19 mouse cellular contexts compared by ENCODE assay signal in the genomic region with DNA sequence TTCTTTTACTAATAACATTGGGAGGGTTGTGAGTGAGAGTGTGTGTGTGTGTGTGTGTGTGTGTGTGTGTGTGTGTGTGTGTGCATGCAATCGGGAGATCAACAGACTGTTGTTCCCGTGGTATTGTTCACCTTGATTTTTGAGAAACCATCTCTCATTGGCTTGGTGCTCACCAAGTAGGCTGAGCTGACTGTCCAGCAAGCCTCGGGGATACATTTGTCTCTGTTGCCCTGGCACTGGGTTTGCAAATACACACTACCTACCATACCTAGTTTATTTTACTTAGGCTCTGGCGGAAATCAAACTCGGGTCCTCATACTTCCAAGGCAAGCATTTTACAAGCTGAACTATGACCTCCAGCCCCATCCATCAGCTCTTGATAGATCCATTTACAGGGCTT.
"Had no signal": no experiment of that assay in that cellular context is flagged by ENCODE, and none has a peak within 500 bp of the region (broad histone marks: within the 10 kb centered on the region; RNA-seq: fewer than 3 reads in every experiment).

No protein-coding gene starts in this region.

- H3K36me3 ChIP-seq: lung, embryonic 15.5 days; midbrain, embryonic 10.5 days; midbrain, embryonic 12.5 days; neural tube, embryonic 12.5 days had no signal

- H3K4me1 ChIP-seq: megakaryocyte, embryonic 14.5 days; midbrain, embryonic 10.5 days; midbrain, embryonic 12.5 days had no signal

- H3K4me3 ChIP-seq: lung, embryonic 15.5 days; megakaryocyte, embryonic 14.5 days; midbrain, embryonic 10.5 days; midbrain, embryonic 12.5 days; neural tube, embryonic 12.5 days had no signal

- DNase-seq: liver, postnatal 0 days; lung, adult 2 months; lung, postnatal 14 days; lung, postnatal 36 days; midbrain, embryonic 14.5 days; retina, postnatal 1 day; right cerebral cortex, adult 18-20 months; right cerebral cortex, postnatal 25 days; right cerebral cortex, postnatal 4 days; spleen, adult 18-20 months; thymus, adult 18-20 months; thymus, postnatal 14 days; thymus, postnatal 36 days had no signal

- H3K9me3 ChIP-seq: lung, embryonic 15.5 days; midbrain, embryonic 10.5 days; midbrain, embryonic 12.5 days; neural tube, embryonic 12.5 days had no signal

- H3K27ac ChIP-seq: lung, embryonic 15.5 days; macrophage; midbrain, embryonic 10.5 days; midbrain, embryonic 12.5 days; neural tube, embryonic 12.5 days had no signal

- H3K27me3 ChIP-seq: lung, embryonic 15.5 days; megakaryocyte, embryonic 14.5 days; midbrain, embryonic 12.5 days; neural tube, embryonic 12.5 days had no signal
